Mouse (Mus musculus) MEL (cell line): Measurements from ENCODE around the gene Peli2.

ENCODE experiments used
- CTCF ChIP-seq, 3 experiments: IDR thresholded peaks in 2 of 3; conservative IDR thresholded peaks in 1 of 3; 2 replicates each; pipeline ENCODE4 v1.5.1; 2011 to 2012; ENCODE audit warnings: low read length in 3 of 3, low read depth in 2 of 3, mild to moderate bottlenecking in 2 of 3, improper control_type of control experiment in 1 of 3, inconsistent platforms in 1 of 3, mixed read lengths in 1 of 3, moderate library complexity in 1 of 3; ENCODE audit not compliant: control insufficient read depth in 1 of 3, insufficient read depth in 1 of 3, poor library complexity in 1 of 3, severe bottlenecking in 1 of 3
- KAT2A ChIP-seq: conservative IDR thresholded peaks from 2 replicates; pipeline ENCODE4 v1.6.1; 2012; ENCODE audit warnings: low read depth, low read length, improper control_type of control experiment, inconsistent platforms
- NRF1 ChIP-seq: IDR thresholded peaks from 2 replicates; pipeline ENCODE4 v1.6.1; 2014; ENCODE audit warnings: low read depth, mild to moderate bottlenecking, inconsistent platforms, low read length, improper control_type of control experiment, moderate library complexity; ENCODE audit not compliant: poor library complexity, insufficient read depth, severe bottlenecking

DNA sequence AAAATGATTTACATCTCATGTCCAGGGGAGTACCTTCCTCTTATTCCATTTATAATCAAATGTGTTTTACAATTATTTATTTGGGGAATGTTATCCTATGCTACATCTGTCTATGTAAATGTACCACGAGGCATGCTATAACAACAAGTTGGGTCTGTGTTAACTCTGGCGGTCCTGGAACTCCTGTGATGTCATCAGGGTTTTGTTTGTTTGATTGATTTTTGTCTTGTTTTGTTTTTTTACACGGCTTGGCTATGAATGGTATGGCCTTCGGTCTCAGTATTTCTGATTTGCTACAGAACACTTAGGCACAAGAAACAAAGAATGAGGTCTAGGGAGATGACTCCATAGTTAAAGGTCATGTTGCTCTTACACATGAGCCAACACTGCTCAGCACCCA is 48.5 kb upstream of the Peli2 start:
- TF ChIP-seq CTCF (IDR thresholded peaks at IDR 0.05 in 2 of 3, conservative IDR thresholded peaks at IDR 0.05 in 1 of 3; ENCODE audit: control insufficient read depth in 1 of 3, insufficient read depth in 1 of 3, low read depth in 2 of 3, low read length in 3 of 3, poor library complexity in 1 of 3, severe bottlenecking in 1 of 3) (no peak), KAT2A (no peak), NRF1 (no peak)
